Mouse (Mus musculus) hindbrain, embryonic 12.5 days (tissue): ENCODE measurements at regions not wholly inside any gene's neighbourhood (a gene's known extent, or its start where the extent isn't known, plus 50 kb on each side); places are given as distances from the start of the nearest gene placed in this dataset.
"Not testable (repeated sequence)": the region's sequence is repeated elsewhere in the genome, so short reads cannot be mapped to it uniquely, and the experiment has no call there.

ENCODE experiments used
- ATAC-seq: fragments of 200-750 bp; cut with Nextera tagmentation; 2 replicates; pipeline ENCODE4 v1.8.0; 2017; ENCODE audit warnings: moderate TSS enrichment; ENCODE audit not compliant: low FRiP score
- H3K27ac ChIP-seq: fragments of 300-500 bp; sonication (generic); 2 replicates; pipeline ENCODE4 v1.5.1; 2016; ENCODE audit warnings: mild to moderate bottlenecking
- H3K27me3 ChIP-seq: fragments of 300-500 bp; sonication (generic); 2 replicates; pipeline ENCODE4 v1.6.1; 2016; ENCODE audit warnings: mild to moderate bottlenecking
- H3K36me3 ChIP-seq: fragments of 300-500 bp; sonication (generic); 2 replicates; pipeline ENCODE4 v1.6.1; 2016; ENCODE audit warnings: mild to moderate bottlenecking
- H3K4me1 ChIP-seq: fragments of 300-500 bp; sonication (generic); 2 replicates; pipeline ENCODE4 v1.6.1; 2016
- H3K4me2 ChIP-seq: fragments of 300-500 bp; sonication (generic); replicated peaks from 2 replicates; pipeline ENCODE4 v1.6.1; 2016; ENCODE audit warnings: mild to moderate bottlenecking
- H3K4me3 ChIP-seq: fragments of 300-500 bp; sonication (generic); 2 replicates; pipeline ENCODE4 v1.5.1; 2016; ENCODE audit warnings: mild to moderate bottlenecking
- H3K9ac ChIP-seq: fragments of 300-500 bp; sonication (generic); 2 replicates; pipeline ENCODE4 v1.6.1; 2016; ENCODE audit warnings: mild to moderate bottlenecking, moderate library complexity
- H3K9me3 ChIP-seq: fragments of 300-500 bp; sonication (generic); replicated peaks from 2 replicates; pipeline ENCODE4 v1.6.1; 2016; ENCODE audit warnings: mild to moderate bottlenecking
- WGBS: fragments of 180-500 bp; shearing (Covaris S2); methylation state at CpG from one replicate; pipeline ENCODE4 v1.1.7; 2016; 5-methylcytosine and 5-hydroxymethylcytosine counted together

GRCm38 (mm10) chr12:18606126-18606525 is 91.8 kb downstream of the 5730507C01Rik start:
- ATAC-seq, H3K4me2 ChIP-seq: not testable (repeated sequence)

GRCm38 (mm10) chr12:18609835-18610234 is 95.5 kb downstream of the 5730507C01Rik start:
- peak overlapping the region; percentile 63 for H3K9ac ChIP-seq
- no peaks in the 10 kb centered on the region for H3K36me3 ChIP-seq
- H3K27me3 ChIP-seq, result no peaks in the 10 kb centered on the region
- H3K4me2 ChIP-seq, result peak overlapping the region; percentile 56
- H3K9me3 ChIP-seq, result 0 out of 2 replicates have a peak, but pooled peaks cover 5% of the 10 kb centered on the region
- WGBS, result under 1% methylated on average over 38 of the region's 38 CpGs
- peak overlapping the region; percentile 66 for H3K4me3 ChIP-seq
- peak; percentile 91 for ATAC-seq
- no peaks in the 10 kb centered on the region for H3K4me1 ChIP-seq
- peak overlapping the region; percentile 81 for H3K27ac ChIP-seq

More at GRCm38 (mm10) chr12:18606126-18606525, 91.8 kb downstream of the 5730507C01Rik start:
- not testable (repeated sequence) for H3K27ac ChIP-seq, H3K27me3 ChIP-seq, H3K9me3 ChIP-seq, H3K4me3 ChIP-seq, H3K4me1 ChIP-seq, H3K36me3 ChIP-seq, H3K9ac ChIP-seq

GRCm38 (mm10) chr12:18610581-18610980 is 96.3 kb downstream of the 5730507C01Rik start:
- H3K4me1 ChIP-seq, H3K36me3 ChIP-seq, H3K27me3 ChIP-seq, H3K27ac ChIP-seq, ATAC-seq, H3K9me3 ChIP-seq: not testable (repeated sequence)
- H3K4me3 ChIP-seq, result peak overlapping the region; percentile 66
- WGBS, result 2% methylated on average over 24 of the region's 24 CpGs
- H3K9ac ChIP-seq, result peak overlapping the region; percentile 63
- H3K4me2 ChIP-seq, result peak overlapping the region; percentile 56
